Comparison of ENCODE assay signal across 9 mouse cellular contexts in the genomic region with DNA sequence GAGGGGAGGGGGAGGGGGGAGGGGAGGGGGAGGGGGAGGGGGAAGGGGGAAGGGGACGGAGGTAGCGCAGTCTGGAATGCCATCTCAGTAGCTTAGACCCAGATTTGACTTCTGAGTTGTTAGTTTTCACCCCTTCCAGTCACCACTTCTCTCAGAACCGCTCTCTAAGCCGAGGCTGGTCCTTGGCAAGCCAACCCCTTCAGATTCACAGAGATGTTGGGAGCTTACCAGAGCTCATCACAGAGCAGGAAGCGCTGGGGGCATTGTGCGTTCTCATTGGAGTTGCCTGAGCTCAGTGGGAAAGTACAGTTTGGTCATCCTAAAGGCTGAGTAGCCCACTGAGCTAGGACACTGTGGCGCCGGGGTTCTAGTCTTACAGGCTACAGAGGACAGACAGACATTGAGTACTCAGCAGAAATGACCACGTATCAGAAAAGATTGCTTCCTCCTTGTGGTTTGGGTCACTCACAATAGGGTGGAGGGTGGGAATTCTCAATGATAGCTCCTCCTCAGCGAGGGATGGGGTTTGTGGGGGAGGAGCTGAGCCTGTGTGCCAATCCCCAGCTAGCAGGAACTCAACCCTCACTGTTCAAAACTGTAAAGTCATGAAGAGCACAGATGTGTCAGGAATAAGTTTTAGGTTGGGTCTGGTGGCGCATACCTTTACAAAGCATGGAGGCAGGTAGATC. TPM values are rescaled to one million over a fixed set of nuclear protein-coding genes. Genes with fewer than 3 reads are reported as not detected.
DNase-seq lines count a peak whose midpoint lies in the region; ATAC-seq and TF ChIP-seq lines count a peak whose summit lies in the region.
"Had no signal": no experiment of that assay in that cellular context is flagged by ENCODE, and none has a peak within 500 bp of the region (broad histone marks: within the 10 kb centered on the region; RNA-seq: fewer than 3 reads in every experiment).

No protein-coding gene starts in this region.

- H3K36me3 ChIP-seq in ES-E14 (ENCODE audit: control insufficient read depth, insufficient read depth, low read length, poor library complexity, severe bottlenecking) = no peaks in the 10 kb centered on the region
- no peaks in the 10 kb centered on the region for H3K36me3 ChIP-seq in lung, embryonic 15.5 days
- H3K36me3 ChIP-seq in forebrain, embryonic 14.5 days (ENCODE audit: control insufficient read depth, insufficient read depth, low read length) = no peaks in the 10 kb centered on the region
- H3K36me3 ChIP-seq: embryonic facial prominence, embryonic 15.5 days had no signal

- ATAC-seq in lung, embryonic 15.5 days (ENCODE audit: borderline replicate concordance, extremely low read depth, low FRiP score, low TSS enrichment) = peak; percentile 16; the same call in 1 of the 2 replicates
- no peak for ATAC-seq in forebrain, embryonic 14.5 days

- H3K9ac ChIP-seq in ES-E14 (ENCODE audit: insufficient read depth, low read depth, low read length, poor library complexity, severe bottlenecking) = peak overlapping the region; percentile 44; the same call in 1 of the 2 replicates
- H3K9ac ChIP-seq in lung, embryonic 15.5 days = no peak overlapping the region
- no peak overlapping the region for H3K9ac ChIP-seq in forebrain, embryonic 14.5 days (ENCODE audit: low read length)
- H3K9ac ChIP-seq: embryonic facial prominence, embryonic 15.5 days had no signal

- intact Hi-C loops in heart, postnatal 36 days (cut with DNase I) = no loop called here

- DNase-seq in A20 (ENCODE audit: low read depth, low spot score) (peak; percentile 9), ES-E14 (ENCODE audit: low read depth, low spot score) (peak; percentile 47)
- peak; percentile 36 to 48 for DNase-seq in heart, postnatal 36 days
- DNase-seq in frontal cortex, postnatal 14 days (ENCODE audit: low spot score in 2 of 2) = no peak
- DNase-seq in forebrain, embryonic 14.5 days (ENCODE audit: low spot score) = no peak
- DNase-seq in frontal cortex, postnatal 36 days (ENCODE audit: low spot score in 2 of 2) = no peak
- DNase-seq in frontal cortex, postnatal 25 days (ENCODE audit: low spot score in 2 of 2) = no peak

- H3K27ac ChIP-seq in ES-E14 (ENCODE audit: insufficient read depth, low read depth, low read length, poor library complexity, severe bottlenecking) = peak overlapping the region; percentile 9; the same call in 1 of the 2 replicates
- no peak overlapping the region for H3K27ac ChIP-seq in lung, embryonic 15.5 days
- H3K27ac ChIP-seq in forebrain, embryonic 14.5 days (ENCODE audit: low read depth, low read length) = no peak overlapping the region
- H3K27ac ChIP-seq: embryonic facial prominence, embryonic 15.5 days had no signal

- H3K27me3 ChIP-seq in lung, embryonic 15.5 days = no peaks in the 10 kb centered on the region
- no peaks in the 10 kb centered on the region for H3K27me3 ChIP-seq in forebrain, embryonic 14.5 days (replicated peaks; ENCODE audit: control insufficient read depth, insufficient read depth, low read length)
- H3K27me3 ChIP-seq: embryonic facial prominence, embryonic 15.5 days had no signal

- 32% methylated on average over 11 of the region's 11 CpGs for WGBS in lung, embryonic 15.5 days
- 34% methylated on average over 11 of the region's 11 CpGs for WGBS in forebrain, embryonic 14.5 days

- peak overlapping the region; percentile 35 to 66 for H3K4me3 ChIP-seq in ES-E14 (ENCODE audit: insufficient read depth in 1 of 2, low read depth in 1 of 2, low read length in 2 of 2, poor library complexity in 1 of 2, severe bottlenecking in 1 of 2)
- no peak overlapping the region for H3K4me3 ChIP-seq in lung, embryonic 15.5 days
- no peak overlapping the region for H3K4me3 ChIP-seq in forebrain, embryonic 14.5 days (ENCODE audit: low read depth, low read length)
- H3K4me3 ChIP-seq: embryonic facial prominence, embryonic 15.5 days had no signal

- no peaks in the 10 kb centered on the region for H3K9me3 ChIP-seq in ES-E14 (ENCODE audit: control insufficient read depth, insufficient read depth, low read depth, low read length)
- no peaks in the 10 kb centered on the region for H3K9me3 ChIP-seq in lung, embryonic 15.5 days
- H3K9me3 ChIP-seq in forebrain, embryonic 14.5 days (replicated peaks; ENCODE audit: control insufficient read depth, low read length) = no peaks in the 10 kb centered on the region
- H3K9me3 ChIP-seq: embryonic facial prominence, embryonic 15.5 days had no signal

- peaks cover 9 to 11% of the 10 kb centered on the region in 2 experiments for H3K4me1 ChIP-seq in ES-E14 (ENCODE audit: control insufficient read depth in 2 of 2, insufficient read depth in 2 of 2, low read length in 2 of 2, poor library complexity in 1 of 2)
- peaks cover 9% of the 10 kb centered on the region for H3K4me1 ChIP-seq in lung, embryonic 15.5 days
- H3K4me1 ChIP-seq in forebrain, embryonic 14.5 days (ENCODE audit: control insufficient read depth, insufficient read depth, low read length) = 0 out of 2 replicates have a peak, but pooled peaks cover 3% of the 10 kb centered on the region

- H3K4me2 ChIP-seq in lung, embryonic 15.5 days = no peak overlapping the region; the same call in 1 of the 2 replicates
- no peak overlapping the region for H3K4me2 ChIP-seq in forebrain, embryonic 14.5 days (ENCODE audit: low read length)
- H3K4me2 ChIP-seq: embryonic facial prominence, embryonic 15.5 days had no signal

- in situ Hi-C loops in ES-E14 (cut with MboI; ENCODE audit: low sequenced_read_pairs in 2 of 2, unreplicated experiment in 2 of 2) = no loop called here

TF ChIP-seq in ES-E14, 5 proteins besides CTCF, POLR2A, EP300 and RAD21:
- 0 out of 2 replicates have a peak, but pooled peaks have one; percentile 42 for TF ChIP-seq MAFK (IDR thresholded peaks at IDR 0.05; ENCODE audit: insufficient read depth, low read depth, low read length)
- no peak for TF ChIP-seq HCFC1 (IDR thresholded peaks at IDR 0.05; ENCODE audit: borderline replicate concordance, insufficient read depth, low read length)

RNA-seq across cellular contexts. Expression of a gene that starts 2.0 kb away (rescaled TPM):
- 2.2 and 3.4 TPM in 2 replicates for total RNA-seq in ES-E14 (2012; rRNA removed)
- 10 to 100 TPM in 1 of 2 experiments, 1 to 10 TPM in 1; 9.9 to 11.5 TPM for total RNA-seq in heart, postnatal 36 days (2021)
- 2.6 and 3.1 TPM in 2 replicates for polyA plus RNA-seq in lung, embryonic 15.5 days (2015; fragmentation: Nextera tagmentation; extraction: Ambion mirVana)
- 0.33 and 0.41 TPM in 2 replicates for polyA plus RNA-seq in forebrain, embryonic 14.5 days (2014; fragmentation: Nextera tagmentation; extraction: Ambion mirVana)

RNA-seq across cellular contexts. Expression of a gene that starts 24.0 kb away (rescaled TPM):
- total RNA-seq in ES-E14 (2012; rRNA removed) = 0.21 TPM in 1 of 2 replicates, not detected in the other
- total RNA-seq in heart, postnatal 36 days (2021) = under 1 TPM in 1 of 2 experiments, not detected in 1; 0.22 TPM
- 0.25 and 0.32 TPM in 2 replicates for polyA plus RNA-seq in lung, embryonic 15.5 days (2015; fragmentation: Nextera tagmentation; extraction: Ambion mirVana)
- polyA plus RNA-seq in forebrain, embryonic 14.5 days (2014; fragmentation: Nextera tagmentation; extraction: Ambion mirVana) = 0.21 and 0.44 TPM in 2 replicates

RNA-seq across cellular contexts. Expression of a gene that starts 30.9 kb away (rescaled TPM):
- 0.67 and 0.79 TPM in 2 replicates for total RNA-seq in ES-E14 (2012; rRNA removed)
- under 1 TPM; 0.14 to 0.49 TPM for total RNA-seq in heart, postnatal 36 days (2021)
- 0.29 and 0.31 TPM in 2 replicates for polyA plus RNA-seq in lung, embryonic 15.5 days (2015; fragmentation: Nextera tagmentation; extraction: Ambion mirVana)
- 0.16 and 0.25 TPM in 2 replicates for polyA plus RNA-seq in forebrain, embryonic 14.5 days (2014; fragmentation: Nextera tagmentation; extraction: Ambion mirVana)

RNA-seq across cellular contexts. Expression of a gene that starts 41.3 kb away (rescaled TPM):
- total RNA-seq in ES-E14 (2012; rRNA removed) = 0.11 and 0.22 TPM in 2 replicates
- total RNA-seq in heart, postnatal 36 days (2021) = under 1 TPM in 1 of 2 experiments, not detected in 1; 0.05 TPM
- polyA plus RNA-seq in lung, embryonic 15.5 days (2015; fragmentation: Nextera tagmentation; extraction: Ambion mirVana) = 0.05 TPM in 2 replicates
- polyA plus RNA-seq in forebrain, embryonic 14.5 days (2014; fragmentation: Nextera tagmentation; extraction: Ambion mirVana) = not detected in 2 replicates

RNA-seq across cellular contexts. Expression of a gene that starts 44.0 kb away (rescaled TPM):
- 15.2 and 16.4 TPM in 2 replicates for total RNA-seq in ES-E14 (2012; rRNA removed)
- 1 to 10 TPM; 9.0 to 9.6 TPM for total RNA-seq in heart, postnatal 36 days (2021)
- polyA plus RNA-seq in lung, embryonic 15.5 days (2015; fragmentation: Nextera tagmentation; extraction: Ambion mirVana) = 14.9 and 15.7 TPM in 2 replicates
- polyA plus RNA-seq in forebrain, embryonic 14.5 days (2014; fragmentation: Nextera tagmentation; extraction: Ambion mirVana) = 19.2 and 21.5 TPM in 2 replicates

Comparison
In these comparisons a context has a peak if more than half of its experiments do, and no peak if none do; other contexts are left out.
1. DNase-seq: peak in A20 (single experiment), ES-E14 (single experiment) and heart, postnatal 36 days (2 of 2); none in frontal cortex, postnatal 14 days (0 of 2), forebrain, embryonic 14.5 days (single experiment), frontal cortex, postnatal 36 days (0 of 2) and frontal cortex, postnatal 25 days (0 of 2).
2. H3K4me3 ChIP-seq: peak in ES-E14 (2 of 2); none in lung, embryonic 15.5 days (single experiment) and forebrain, embryonic 14.5 days (single experiment).